Mouse (Mus musculus): ENCODE measurements around the gene Tysnd1. TPM values are rescaled to one million over a fixed set of nuclear protein-coding genes. Genes with fewer than 3 reads are reported as not detected.

Gene Tysnd1
- polyA plus RNA-seq, 1 experiment from 2014 or later, result 25.5 TPM

DNA sequence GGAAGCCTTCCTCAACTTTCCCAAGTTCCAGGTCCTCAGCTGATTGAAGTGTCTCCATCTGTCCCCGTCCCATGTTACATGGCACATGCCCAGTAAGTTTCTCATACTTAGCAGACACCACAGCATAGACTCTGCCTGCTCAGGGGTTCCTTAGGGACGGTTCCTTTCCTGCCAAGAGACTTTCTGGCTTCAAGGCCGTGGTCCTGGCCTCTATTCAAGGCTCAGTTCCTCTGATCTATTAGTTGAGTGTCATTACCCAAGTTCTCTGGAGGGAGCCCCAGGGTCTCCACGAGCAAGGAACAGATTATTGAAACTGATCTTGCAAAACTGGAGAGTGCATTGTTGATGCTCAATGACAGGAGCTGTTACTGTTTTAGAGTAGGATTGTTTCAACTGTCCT is 9.3 kb downstream of the Tysnd1 start:
- no peak overlapping the region for H3K4me3 ChIP-seq
- WGBS, result 77% methylated on average over 4 of the region's 4 CpGs
- H3K27ac ChIP-seq, result no peak overlapping the region
- no peaks in the 10 kb centered on the region for H3K9me3 ChIP-seq
- H3K36me3 ChIP-seq (replicated peaks), result peaks cover 44% of the 10 kb centered on the region
- H3K4me1 ChIP-seq, result no peaks in the 10 kb centered on the region
- DNase-seq (ENCODE audit: extremely low spot score, low spot score), result no peak
- H3K27me3 ChIP-seq (ENCODE audit: poor library complexity, severe bottlenecking), result no peaks in the 10 kb centered on the region

DNA sequence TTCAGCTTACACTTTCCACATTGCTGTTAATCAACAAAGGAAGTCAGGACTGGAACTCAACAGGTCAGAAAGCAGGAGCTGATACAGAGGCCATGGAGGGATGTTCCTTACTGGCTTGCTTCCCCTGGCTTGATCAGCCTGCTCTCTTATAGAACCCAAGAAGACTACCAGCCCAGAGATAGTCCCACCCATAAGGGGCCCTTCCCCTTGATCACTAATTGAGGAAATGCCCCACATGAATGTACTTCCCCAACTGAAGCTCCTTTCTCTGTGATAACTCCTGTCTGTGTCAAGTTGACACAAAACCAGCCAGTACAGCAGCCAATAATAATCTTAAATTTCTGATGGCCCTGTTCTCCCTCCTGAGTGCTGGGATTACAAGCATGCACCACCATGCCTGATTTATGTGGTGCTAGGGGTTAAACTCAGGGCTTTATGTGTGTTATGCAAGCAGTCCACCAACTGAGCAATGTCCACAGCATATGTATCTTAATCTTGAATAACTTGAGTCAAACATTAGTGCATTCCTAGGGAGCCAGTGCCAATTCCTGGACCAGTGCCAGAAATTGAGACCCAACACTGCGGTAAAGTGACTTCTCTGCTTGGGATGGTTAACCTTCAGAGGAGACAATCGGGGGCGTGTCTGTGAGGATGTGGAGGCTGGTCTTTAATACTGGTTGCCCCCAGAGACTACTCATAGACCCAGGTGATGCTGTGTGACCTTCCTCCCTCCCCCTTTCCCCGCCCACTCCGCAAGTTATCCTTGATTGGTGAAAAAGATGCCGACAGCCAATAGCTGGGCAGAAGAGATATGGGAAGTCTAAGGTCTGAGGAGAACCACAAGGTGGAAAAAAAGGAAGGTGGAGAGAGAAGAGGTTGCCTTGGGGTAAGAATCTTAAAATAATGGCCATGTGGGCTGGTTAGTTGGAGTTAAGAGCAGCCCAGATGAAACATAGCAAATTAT is 11.4 kb downstream of the Tysnd1 start:
- H3K27me3 ChIP-seq (ENCODE audit: poor library complexity, severe bottlenecking), result no peaks in the 10 kb centered on the region
- WGBS, result 79% methylated on average over 6 of the region's 6 CpGs
- peaks cover 29% of the 10 kb centered on the region for H3K36me3 ChIP-seq (replicated peaks)
- H3K27ac ChIP-seq, result no peak overlapping the region
- no peak for DNase-seq (ENCODE audit: extremely low spot score, low spot score)
- H3K9me3 ChIP-seq, result no peaks in the 10 kb centered on the region
- no peak overlapping the region for H3K4me3 ChIP-seq
- H3K4me1 ChIP-seq, result no peaks in the 10 kb centered on the region

DNA sequence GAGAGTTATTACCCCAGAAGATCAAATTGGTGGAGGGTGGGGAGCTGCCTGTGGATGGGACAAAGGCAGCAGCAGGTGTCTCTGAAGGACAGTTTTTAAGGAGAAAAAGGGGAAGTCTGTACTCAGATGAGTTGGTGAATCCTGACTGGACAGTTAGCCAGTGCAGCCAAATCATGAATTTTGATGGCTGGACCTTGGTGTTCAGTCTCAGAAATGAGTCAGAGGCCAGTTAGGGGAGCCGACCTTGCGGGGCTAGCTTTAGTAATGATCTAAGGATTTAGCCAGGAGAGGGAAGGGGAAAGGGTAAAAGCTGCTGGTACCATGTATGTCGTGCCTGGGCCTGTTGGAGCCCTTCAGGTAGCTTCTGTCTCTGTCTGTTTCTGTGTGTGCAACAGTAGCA is 18.3 kb downstream of the Tysnd1 start:
- Histone ChIP-seq H3K4me1 (peaks cover 16% of the 10 kb centered on the region), H3K9me3 (no peaks in the 10 kb centered on the region), H3K27ac (no peak overlapping the region), H3K36me3 (replicated peaks) (no peaks in the 10 kb centered on the region), H3K4me3 (no peak overlapping the region), H3K27me3 (ENCODE audit: poor library complexity, severe bottlenecking) (peaks cover 37% of the 10 kb centered on the region)
- no peak for DNase-seq (ENCODE audit: extremely low spot score, low spot score)
- WGBS, result 73% methylated on average over 3 of the region's 3 CpGs

DNA sequence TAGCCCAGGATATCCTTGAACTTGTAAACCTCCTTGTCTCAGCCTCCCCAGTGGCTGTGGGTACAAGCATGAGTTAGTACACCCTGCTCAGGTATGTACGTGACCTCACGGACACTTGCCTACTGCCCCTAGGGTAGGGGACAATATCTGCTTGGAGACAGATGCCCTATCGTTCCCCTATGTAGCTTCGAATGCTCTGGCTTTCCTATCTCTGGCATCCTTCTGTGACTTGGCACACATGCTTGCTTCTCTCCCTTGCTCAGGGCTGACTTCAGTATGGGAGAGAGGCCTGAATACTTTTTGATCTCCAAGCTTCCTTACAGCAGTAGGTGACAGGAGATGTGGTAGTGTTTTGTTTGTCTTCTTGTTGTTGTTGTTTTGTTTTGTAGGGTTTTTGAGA is 18.8 kb downstream of the Tysnd1 start:
- Histone ChIP-seq H3K27ac (no peak overlapping the region), H3K9me3 (no peaks in the 10 kb centered on the region), H3K4me3 (no peak overlapping the region), H3K36me3 (replicated peaks) (no peaks in the 10 kb centered on the region), H3K4me1 (peaks cover 16% of the 10 kb centered on the region), H3K27me3 (ENCODE audit: poor library complexity, severe bottlenecking) (peaks cover 37% of the 10 kb centered on the region)
- DNase-seq (ENCODE audit: extremely low spot score, low spot score), result no peak
- 90% methylated on average over 4 of the region's 4 CpGs for WGBS

DNA sequence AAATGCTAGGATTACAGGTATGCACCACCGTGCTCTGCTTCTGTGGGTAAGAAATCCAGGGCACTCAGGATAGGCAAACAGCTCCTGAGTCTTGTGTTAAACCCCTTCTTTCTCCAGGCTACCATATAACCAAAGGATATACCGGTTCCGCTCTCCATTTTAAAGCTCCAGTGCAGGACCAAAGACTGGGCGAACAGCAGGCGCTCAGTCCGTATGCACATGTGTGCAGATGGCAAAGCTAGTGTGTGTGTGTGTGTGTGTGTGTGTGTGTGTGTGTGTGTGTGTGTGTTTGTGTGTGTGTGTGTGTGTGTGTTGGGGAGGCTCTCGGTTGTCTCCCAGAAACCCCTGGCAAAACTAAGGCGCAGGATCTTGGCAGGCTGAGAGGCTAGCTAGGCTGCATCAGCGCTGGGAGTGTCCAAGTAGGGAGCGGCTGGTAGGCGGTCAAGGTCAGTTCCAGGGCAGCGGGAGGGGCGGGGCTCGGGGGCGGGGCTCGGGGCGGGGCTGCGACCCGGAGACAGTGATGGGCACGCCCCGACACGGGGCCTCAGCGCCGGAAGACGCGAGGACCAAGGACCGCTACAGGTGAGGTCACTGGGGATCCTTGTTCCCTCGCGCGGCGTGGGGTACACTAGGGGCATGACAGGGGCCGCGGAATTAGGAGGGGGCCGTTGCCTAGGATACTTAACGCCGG is 19.6 kb downstream of the Tysnd1 start, which contains the start of gene Aifm2:
Aifm2 (plus strand) TSS at position 493 of the 691 bp plus-strand sequence.
- WGBS, result 17% methylated on average over 34 of the region's 36 CpGs

DNA sequence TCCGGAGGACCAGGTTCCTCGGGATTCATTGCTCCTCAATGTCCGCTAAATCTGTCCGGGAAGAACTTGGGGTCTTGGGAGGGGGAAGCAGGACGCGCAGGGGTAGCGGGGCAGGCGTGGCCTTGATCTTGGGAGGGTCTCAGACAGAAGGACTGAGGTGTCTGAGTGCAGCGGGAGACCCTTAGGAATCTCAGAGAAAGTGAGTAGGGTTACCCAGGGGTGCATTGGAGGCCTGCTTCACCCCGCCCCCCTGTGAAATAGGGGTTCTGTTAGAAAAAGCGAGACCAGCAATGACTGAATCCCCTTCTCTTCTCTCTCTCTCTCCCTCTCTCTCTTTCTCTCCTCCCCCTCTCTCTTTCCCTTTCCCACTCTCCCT is 20.1 kb downstream of the Tysnd1 start:
- H3K4me3 ChIP-seq, result peak overlapping the region; percentile 60
- H3K27me3 ChIP-seq (ENCODE audit: poor library complexity, severe bottlenecking), result peaks cover 37% of the 10 kb centered on the region
- peak overlapping the region; percentile 67 for H3K27ac ChIP-seq
- no peak for DNase-seq (ENCODE audit: extremely low spot score, low spot score)
- no peaks in the 10 kb centered on the region for H3K36me3 ChIP-seq (replicated peaks)
- no peaks in the 10 kb centered on the region; the same call in 1 of the 2 replicates for H3K9me3 ChIP-seq
- peaks cover 16% of the 10 kb centered on the region for H3K4me1 ChIP-seq
- 4% methylated on average over 11 of the region's 11 CpGs for WGBS

More for the DNA sequence above, 19.6 kb downstream of the Tysnd1 start, which contains the start of gene Aifm2:
- no peaks in the 10 kb centered on the region for H3K9me3 ChIP-seq
- peak; percentile 82 for DNase-seq (ENCODE audit: extremely low spot score, low spot score)
- peaks cover 16% of the 10 kb centered on the region for H3K4me1 ChIP-seq
- H3K36me3 ChIP-seq (replicated peaks), result no peaks in the 10 kb centered on the region
- peak within 1 kb of the TSS; percentile 67 for H3K27ac ChIP-seq
- H3K27me3 ChIP-seq (ENCODE audit: poor library complexity, severe bottlenecking), result peaks cover 37% of the 10 kb centered on the region
- H3K4me3 ChIP-seq, result peak within 1 kb of the TSS; percentile 60

DNA sequence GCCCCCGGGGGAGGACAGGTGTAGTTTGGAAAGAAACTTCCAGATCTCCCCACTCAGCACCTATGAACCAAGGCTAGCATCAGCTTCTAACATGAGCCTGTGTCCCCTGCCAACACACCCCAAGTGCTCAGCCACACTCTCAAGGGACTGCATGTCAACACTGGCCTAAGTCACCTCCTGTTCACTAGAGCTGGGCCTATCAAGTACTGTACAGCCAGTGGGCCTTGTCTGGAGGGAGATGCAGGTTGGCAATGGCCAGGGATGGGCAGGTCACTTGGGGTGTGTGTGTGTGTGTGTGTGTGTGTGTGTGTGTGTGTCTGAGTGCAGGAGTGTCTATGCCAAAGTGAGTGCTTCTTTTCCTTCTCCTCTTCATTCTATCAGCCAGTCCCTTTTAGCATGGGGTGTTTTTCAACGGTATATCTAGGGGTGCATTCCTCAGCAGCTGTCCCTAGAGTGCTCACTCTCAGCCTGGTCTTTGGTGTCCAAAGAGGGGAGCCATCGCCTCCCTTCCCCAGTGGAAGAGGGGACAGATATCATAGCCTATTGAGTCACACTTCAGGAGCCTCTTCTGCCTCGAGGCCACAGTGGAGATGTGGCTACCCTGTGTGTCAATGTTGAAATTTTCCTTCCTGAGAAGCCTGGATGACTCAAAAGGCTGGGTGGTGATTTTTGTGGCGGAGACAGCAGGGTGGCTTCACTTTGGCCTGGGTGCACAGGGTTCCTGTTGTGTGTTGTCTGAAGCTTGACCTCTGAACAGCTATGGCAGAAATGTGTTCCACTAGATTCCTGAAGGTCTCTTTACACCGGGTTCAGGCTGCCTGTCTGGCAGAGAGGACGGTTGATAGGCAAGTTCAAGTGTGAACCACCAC is 20.9 kb downstream of the Tysnd1 start:
- Histone ChIP-seq H3K4me3 (peak overlapping the region; percentile 60), H3K4me1 (peaks cover 16% of the 10 kb centered on the region), H3K9me3 (no peaks in the 10 kb centered on the region; the same call in 1 of the 2 replicates), H3K36me3 (replicated peaks) (no peaks in the 10 kb centered on the region), H3K27ac (no peak overlapping the region), H3K27me3 (ENCODE audit: poor library complexity, severe bottlenecking) (peaks cover 37% of the 10 kb centered on the region)
- DNase-seq (ENCODE audit: extremely low spot score, low spot score), result no peak
- WGBS, result 71% methylated on average over 7 of the region's 7 CpGs

DNA sequence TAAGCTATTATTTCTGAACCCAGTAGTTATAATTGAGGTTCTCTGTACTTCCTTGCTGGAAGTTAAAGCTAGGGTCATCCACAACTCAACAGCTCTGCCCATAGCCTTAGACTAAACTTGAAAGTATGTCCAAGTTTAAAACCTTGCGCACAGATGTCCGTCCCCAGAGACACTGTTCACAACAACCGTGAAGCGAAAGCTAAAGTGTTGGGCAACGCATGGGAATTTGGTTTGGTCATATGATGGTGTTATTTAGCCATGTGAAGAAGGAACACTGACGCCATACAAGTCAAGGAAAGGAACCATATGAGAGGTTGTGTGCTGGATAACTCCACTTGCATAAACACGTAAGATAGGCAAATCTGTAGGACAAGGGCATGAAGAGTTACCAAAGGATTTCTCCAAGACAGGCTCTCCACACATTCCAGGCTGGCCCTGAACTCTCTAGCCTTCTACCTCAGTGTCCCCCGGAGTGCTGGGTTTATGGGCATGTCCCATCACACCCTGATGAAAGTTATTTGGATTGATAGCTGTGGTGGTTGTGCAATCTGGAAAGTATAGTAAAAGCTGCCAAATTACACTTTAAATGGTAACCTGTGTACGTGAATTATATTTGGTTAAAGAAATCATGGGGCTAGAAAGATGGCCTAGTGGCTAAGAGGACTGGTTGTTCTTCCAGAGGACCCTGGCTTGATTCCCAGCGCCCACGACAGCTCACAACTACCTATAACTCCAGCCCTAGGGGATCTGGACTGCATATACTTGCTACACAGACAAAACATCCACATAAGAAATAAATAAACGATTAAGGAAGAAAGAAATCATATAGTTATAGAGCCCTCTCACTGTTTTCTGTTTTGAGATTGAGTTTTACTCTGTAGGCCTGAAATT is 22.3 kb downstream of the Tysnd1 start:
- no peak overlapping the region for H3K27ac ChIP-seq
- 90% methylated on average over 12 of the region's 12 CpGs for WGBS
- no peaks in the 10 kb centered on the region for H3K36me3 ChIP-seq (replicated peaks)
- peaks cover 37% of the 10 kb centered on the region for H3K27me3 ChIP-seq (ENCODE audit: poor library complexity, severe bottlenecking)
- H3K9me3 ChIP-seq, result no peaks in the 10 kb centered on the region; the same call in 1 of the 2 replicates
- H3K4me1 ChIP-seq, result peaks cover 16% of the 10 kb centered on the region
- no peak for DNase-seq (ENCODE audit: extremely low spot score, low spot score)
- H3K4me3 ChIP-seq, result no peak overlapping the region

DNA sequence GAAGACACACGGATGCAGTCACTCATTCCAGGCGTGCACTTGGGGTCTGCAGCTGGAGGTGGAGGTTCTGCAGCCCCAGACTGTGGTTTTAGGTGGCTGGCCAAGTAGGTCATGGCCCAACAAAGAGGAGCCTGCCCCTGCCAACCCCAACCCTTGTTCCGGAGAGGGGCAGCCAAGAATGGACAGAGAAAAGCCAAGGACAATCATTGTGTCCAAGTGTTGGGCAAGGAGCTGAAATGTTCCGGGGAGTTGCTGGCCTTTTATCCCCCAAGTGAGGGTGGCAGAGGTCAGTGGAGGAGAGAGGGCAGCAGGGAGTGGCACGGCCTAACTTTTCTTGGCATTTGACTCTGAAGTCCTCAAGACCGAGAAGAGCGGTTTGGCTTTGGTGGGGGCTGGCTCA is 25.0 kb downstream of the Tysnd1 start:
- H3K36me3 ChIP-seq (replicated peaks), result no peaks in the 10 kb centered on the region
- H3K27ac ChIP-seq, result no peak overlapping the region
- H3K4me1 ChIP-seq, result peaks cover 8% of the 10 kb centered on the region
- no peak for DNase-seq (ENCODE audit: extremely low spot score, low spot score)
- H3K27me3 ChIP-seq (ENCODE audit: poor library complexity, severe bottlenecking), result peaks cover 15% of the 10 kb centered on the region
- WGBS, result 91% methylated on average over 7 of the region's 7 CpGs
- H3K9me3 ChIP-seq, result no peaks in the 10 kb centered on the region; the same call in 1 of the 2 replicates
- H3K4me3 ChIP-seq, result no peak overlapping the region

DNA sequence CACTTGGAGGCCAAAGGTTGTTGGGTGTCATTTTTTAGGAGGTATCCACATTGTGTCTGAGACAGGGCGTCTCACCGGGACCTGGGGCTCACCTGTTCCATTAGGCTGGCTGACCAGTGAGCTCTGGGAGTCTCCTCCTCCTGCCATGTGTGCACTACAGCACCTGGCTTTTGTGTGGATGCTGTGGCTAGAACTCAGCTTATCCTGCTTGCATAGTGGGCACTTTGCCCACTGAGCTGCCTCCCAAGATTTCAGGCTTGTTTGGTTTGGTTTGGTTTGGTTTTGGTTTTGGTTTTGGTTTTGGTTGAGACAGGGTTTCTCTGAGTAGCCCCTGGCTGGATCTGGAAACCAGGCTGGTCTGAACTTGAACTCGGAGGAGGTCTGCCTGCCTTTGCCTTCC is 26.9 kb downstream of the Tysnd1 start:
- Histone ChIP-seq H3K27ac (no peak overlapping the region), H3K4me1 (no peaks in the 10 kb centered on the region), H3K36me3 (replicated peaks) (no peaks in the 10 kb centered on the region), H3K9me3 (no peaks in the 10 kb centered on the region; the same call in 1 of the 2 replicates), H3K27me3 (ENCODE audit: poor library complexity, severe bottlenecking) (no peaks in the 10 kb centered on the region; the same call in 1 of the 2 replicates), H3K4me3 (no peak overlapping the region)
- 87% methylated on average over 3 of the region's 3 CpGs for WGBS
- no peak for DNase-seq (ENCODE audit: extremely low spot score, low spot score)

DNA sequence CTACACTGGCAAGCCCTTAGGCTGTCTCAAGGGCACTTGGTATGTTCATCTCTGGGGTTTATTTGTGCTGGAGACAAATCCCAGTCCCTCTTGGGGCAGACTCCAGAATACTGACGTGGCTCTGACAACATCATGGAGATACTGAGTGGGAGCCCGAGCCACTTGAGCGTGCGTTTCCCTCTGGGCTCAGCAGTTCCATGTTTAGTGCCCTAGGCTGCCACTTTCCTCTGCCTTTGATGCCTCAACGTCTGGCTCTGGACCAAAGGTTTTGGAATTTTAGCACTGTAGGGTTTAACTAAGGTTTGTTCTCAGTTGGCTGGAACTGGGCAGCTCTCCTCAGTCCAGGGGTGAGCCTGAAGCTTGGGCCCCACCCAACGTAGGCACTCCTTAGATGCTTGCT is 28.0 kb downstream of the Tysnd1 start:
- Histone ChIP-seq H3K27ac (no peak overlapping the region), H3K36me3 (replicated peaks) (no peaks in the 10 kb centered on the region), H3K27me3 (ENCODE audit: poor library complexity, severe bottlenecking) (no peaks in the 10 kb centered on the region), H3K4me1 (no peaks in the 10 kb centered on the region), H3K9me3 (no peaks in the 10 kb centered on the region; the same call in 1 of the 2 replicates), H3K4me3 (no peak overlapping the region)
- DNase-seq (ENCODE audit: extremely low spot score, low spot score), result no peak
- 74% methylated on average over 6 of the region's 6 CpGs for WGBS
